Mouse (Mus musculus) testis, adult 2 months (tissue): Measurements from ENCODE around the gene Tnfaip6.

ENCODE experiments used
- CTCF ChIP-seq: fragments of 200-500 bp; IDR thresholded peaks from 2 replicates; pipeline ENCODE4 v1.5.1; 2012; ENCODE audit warnings: low read depth, mild to moderate bottlenecking, inconsistent platforms, low read length, moderate library complexity; ENCODE audit not compliant: control insufficient read depth, insufficient read depth, insufficient replicate concordance
- POLR2A ChIP-seq: fragments of 200-500 bp; IDR thresholded peaks from 2 replicates; pipeline ENCODE4 v1.6.1; 2012; ENCODE audit warnings: low read depth, mild to moderate bottlenecking, inconsistent platforms, low read length, moderate library complexity; ENCODE audit not compliant: control insufficient read depth

DNA sequence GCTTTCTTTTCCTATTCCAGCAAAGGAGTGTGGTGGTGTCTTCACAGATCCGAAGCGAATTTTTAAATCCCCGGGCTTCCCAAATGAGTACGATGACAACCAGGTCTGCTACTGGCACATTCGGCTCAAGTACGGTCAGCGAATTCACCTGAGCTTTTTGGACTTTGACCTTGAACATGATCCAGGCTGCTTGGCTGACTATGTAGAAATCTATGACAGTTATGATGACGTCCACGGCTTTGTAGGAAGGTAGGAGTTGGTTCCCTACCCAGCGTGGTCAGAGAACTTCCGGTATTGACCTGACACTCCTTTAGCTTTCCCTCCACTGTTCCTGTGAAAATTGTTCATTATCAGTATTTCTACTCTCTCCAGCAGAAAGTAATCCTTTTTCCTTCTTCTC is 13.0 kb downstream of the Tnfaip6 start:
- TF ChIP-seq CTCF (no peak), POLR2A (no peak)
